Mouse (Mus musculus) heart, adult 18-20 months (tissue): Measurements from ENCODE around the gene Flot2. TPM values are rescaled to one million over a fixed set of nuclear protein-coding genes. Genes with fewer than 3 reads are reported as not detected.

Experiments used
- DNase-seq, 2 experiments: peaks; one replicate each; pipeline ENCODE4 v3.0.0; 2021 to 2022; ENCODE audit warnings: mixed read lengths in 1 of 2
- total RNA-seq, 2 experiments: library from RNA; stranded (reverse); gene quantifications; 2 replicates each; pipeline ENCODE4 v1.2.3; 2021

The Flot2 gene
- total RNA-seq, 2 experiments from 2014 or later, result 54.1 to 56.0 TPM

- peak; percentile 79 to 87 for DNase-seq
Measured at GRCm38 (mm10) chr11:78059833-78060757, 22.4 kb downstream of the Flot2 start.

GRCm38 (mm10) chr11:78062563-78062962, 24.8 kb downstream of the Flot2 start:
- DNase-seq, result no peak

GRCm38 (mm10) chr11:78065906-78066305, 28.2 kb downstream of the Flot2 start:
- DNase-seq, result no peak

GRCm38 (mm10) chr11:78066641-78067040, 28.9 kb downstream of the Flot2 start:
- DNase-seq, result no peak

GRCm38 (mm10) chr11:78067566-78067965, 29.8 kb downstream of the Flot2 start:
- no peak for DNase-seq

- no peak for DNase-seq
Measured at GRCm38 (mm10) chr11:78069130-78069529, 31.4 kb downstream of the Flot2 start.

- no peak for DNase-seq
Measured at GRCm38 (mm10) chr11:78069646-78070045, 31.9 kb downstream of the Flot2 start.

- DNase-seq, result no peak
Measured at GRCm38 (mm10) chr11:78071938-78072337, 34.2 kb downstream of the Flot2 start.

GRCm38 (mm10) chr11:78072425-78073130, 34.8 kb downstream of the Flot2 start:
- no peak for DNase-seq

GRCm38 (mm10) chr11:78073577-78074276, 36.0 kb downstream of the Flot2 start:
- DNase-seq, result no peak

GRCm38 (mm10) chr11:78074277-78074652, 36.5 kb downstream of the Flot2 start:
- DNase-seq, result no peak

GRCm38 (mm10) chr11:78074666-78075065, 36.9 kb downstream of the Flot2 start:
- DNase-seq, result no peak

- peak; percentile 87 to 90 for DNase-seq
Measured at GRCm38 (mm10) chr11:78079961-78080921, 42.5 kb downstream of the Flot2 start, which contains the start of gene Eral1. Gene Eral1, minus strand, starts transcription at chr11:78080383.

- DNase-seq, result no peak
Measured at GRCm38 (mm10) chr11:78083595-78083994, 45.9 kb downstream of the Flot2 start.

- no peak for DNase-seq
Measured at GRCm38 (mm10) chr11:78086925-78087479, 49.3 kb downstream of the Flot2 start.

- no peak for DNase-seq
Measured at GRCm38 (mm10) chr11:78087756-78088281, 50.1 kb downstream of the Flot2 start.

- DNase-seq, result no peak
Measured at GRCm38 (mm10) chr11:78094137-78094503, 56.4 kb downstream of the Flot2 start.

GRCm38 (mm10) chr11:78094504-78095143, 56.9 kb downstream of the Flot2 start, which contains the start of gene Fam222b:
Gene Fam222b, plus strand, starts transcription at chr11:78094660.
- peak; percentile 93 to 96 for DNase-seq

GRCm38 (mm10) chr11:78095144-78095516, 57.4 kb downstream of the Flot2 start:
- DNase-seq, result no peak

- no peak for DNase-seq
Measured at GRCm38 (mm10) chr11:78097077-78097476, 59.3 kb downstream of the Flot2 start.
